Mouse (Mus musculus) erythroblast, adult 5-6 weeks (primary cell): Measurements from ENCODE around the gene Mmel1. TPM values are rescaled to one million over a fixed set of nuclear protein-coding genes. Genes with fewer than 3 reads are reported as not detected.

Experiments
- ATAC-seq: replicated peaks from 2 replicates; pipeline ENCODE4 v1.8.0; 2016; ENCODE audit warnings: moderate number of reproducible peaks, mild to moderate bottlenecking, moderate TSS enrichment, inconsistent platforms; ENCODE audit not compliant: poor library complexity, low FRiP score, severe bottlenecking
- total RNA-seq, 2 experiments: library from RNA; stranded (forward) in 1 of 2; stranded (reverse) in 1 of 2; fragments of 150-400 nt in 1 of 2; fragments of 200-764, 138-1000 nt in 1 of 2; gene quantifications; 2 replicates each; pipeline versions ENCODE4 v1.2.3 to v1.2.4; 2015 to 2017; ENCODE audit warnings: low replicate concordance in 2 of 2

Mmel1 gene
- total RNA-seq, 2 experiments from 2014 or later = 4.0 to 9.9 TPM

GRCm38 (mm10) chr4:154898506-154899446 is 29.4 kb downstream of the Mmel1 start, which contains the start of gene Fam213b:
Fam213b (minus strand) TSS chr4:154899135.
- ATAC-seq = peak; percentile 82

DNA sequence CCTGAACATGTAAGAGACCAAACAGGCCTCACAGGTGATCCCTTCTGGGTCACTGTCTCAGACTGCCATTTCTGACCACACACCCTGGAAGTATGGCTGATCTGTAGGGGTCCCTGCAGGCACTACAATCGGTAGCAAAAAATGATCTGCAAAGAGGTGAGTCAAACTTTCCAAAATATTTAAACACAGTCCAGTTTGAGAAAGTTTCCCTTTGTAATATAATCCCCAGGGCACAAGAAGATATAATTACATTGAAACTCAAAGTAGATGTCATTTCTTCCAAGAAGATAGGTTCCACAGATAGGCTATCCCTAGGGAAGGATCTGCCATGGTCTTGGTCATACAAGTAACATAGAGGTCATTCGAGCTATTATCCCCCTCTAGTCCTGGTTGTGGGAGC is 33.0 kb downstream of the Mmel1 start:
- no peak for ATAC-seq

DNA sequence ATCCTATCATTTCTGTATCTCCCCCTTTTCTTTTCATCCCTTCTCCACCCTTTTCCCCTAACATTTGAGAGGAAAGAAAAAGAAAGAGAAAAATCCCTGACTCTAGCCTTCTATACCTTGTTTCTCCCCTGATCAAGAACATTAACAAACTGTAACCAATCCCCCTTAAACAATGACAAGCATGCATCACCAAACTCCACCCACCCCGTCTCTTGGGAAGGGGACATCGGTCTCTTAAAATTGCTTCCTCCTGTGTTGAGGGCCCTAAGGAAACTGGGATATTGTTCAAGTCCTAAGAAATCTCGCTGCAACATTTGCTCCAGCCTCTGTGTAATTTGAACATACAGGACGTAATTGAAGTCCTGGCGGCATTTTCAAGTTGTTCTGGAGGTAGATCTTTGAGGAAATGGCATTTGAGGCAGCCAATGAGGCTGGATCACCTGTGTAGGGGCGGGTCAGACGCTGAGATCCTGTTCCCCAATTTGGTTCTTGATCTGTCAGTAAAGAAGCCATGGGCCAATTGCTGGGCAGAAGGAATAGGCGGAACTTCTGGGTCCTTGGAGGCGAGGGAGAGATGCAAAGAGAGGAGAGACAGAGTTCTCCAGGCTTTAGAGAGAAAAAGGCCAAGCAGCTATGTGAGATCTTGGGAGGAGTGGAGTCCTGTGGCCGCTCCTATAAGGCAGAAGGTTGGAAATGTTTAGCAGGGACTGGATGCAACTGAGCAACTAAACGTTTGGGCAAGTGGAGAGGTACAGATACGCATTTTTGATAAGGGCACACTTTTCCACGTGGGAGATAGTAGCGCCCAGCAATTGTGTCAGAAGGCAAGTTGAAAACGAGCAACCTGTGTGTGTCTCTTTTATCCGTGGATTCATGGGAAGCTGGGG is 35.0 kb downstream of the Mmel1 start:
- peak; percentile 86 for ATAC-seq

- ATAC-seq = peak; percentile 63
These were observed 38.4 kb downstream of the Mmel1 start for GRCm38 (mm10) chr4:154907833-154908232.

DNA sequence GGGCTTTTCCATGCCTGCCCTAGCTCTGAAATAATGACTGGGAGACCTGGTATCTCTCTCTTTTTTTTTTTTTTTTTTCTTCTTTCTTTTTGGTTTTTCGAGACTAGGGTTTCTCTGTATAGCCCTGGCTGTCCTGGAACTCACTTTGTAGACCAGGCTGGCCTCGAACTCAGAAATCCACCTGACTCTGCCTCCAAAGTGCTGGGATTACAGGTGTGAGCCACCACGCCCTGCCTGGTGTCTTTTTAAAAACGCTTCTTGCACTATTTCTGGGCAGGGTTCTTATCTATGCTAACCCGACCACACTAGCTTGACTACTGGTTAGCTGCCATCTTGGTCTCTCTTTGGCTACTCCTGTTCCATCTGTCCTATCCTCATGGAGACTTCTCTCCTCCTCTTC is 39.1 kb downstream of the Mmel1 start:
- no peak for ATAC-seq

DNA sequence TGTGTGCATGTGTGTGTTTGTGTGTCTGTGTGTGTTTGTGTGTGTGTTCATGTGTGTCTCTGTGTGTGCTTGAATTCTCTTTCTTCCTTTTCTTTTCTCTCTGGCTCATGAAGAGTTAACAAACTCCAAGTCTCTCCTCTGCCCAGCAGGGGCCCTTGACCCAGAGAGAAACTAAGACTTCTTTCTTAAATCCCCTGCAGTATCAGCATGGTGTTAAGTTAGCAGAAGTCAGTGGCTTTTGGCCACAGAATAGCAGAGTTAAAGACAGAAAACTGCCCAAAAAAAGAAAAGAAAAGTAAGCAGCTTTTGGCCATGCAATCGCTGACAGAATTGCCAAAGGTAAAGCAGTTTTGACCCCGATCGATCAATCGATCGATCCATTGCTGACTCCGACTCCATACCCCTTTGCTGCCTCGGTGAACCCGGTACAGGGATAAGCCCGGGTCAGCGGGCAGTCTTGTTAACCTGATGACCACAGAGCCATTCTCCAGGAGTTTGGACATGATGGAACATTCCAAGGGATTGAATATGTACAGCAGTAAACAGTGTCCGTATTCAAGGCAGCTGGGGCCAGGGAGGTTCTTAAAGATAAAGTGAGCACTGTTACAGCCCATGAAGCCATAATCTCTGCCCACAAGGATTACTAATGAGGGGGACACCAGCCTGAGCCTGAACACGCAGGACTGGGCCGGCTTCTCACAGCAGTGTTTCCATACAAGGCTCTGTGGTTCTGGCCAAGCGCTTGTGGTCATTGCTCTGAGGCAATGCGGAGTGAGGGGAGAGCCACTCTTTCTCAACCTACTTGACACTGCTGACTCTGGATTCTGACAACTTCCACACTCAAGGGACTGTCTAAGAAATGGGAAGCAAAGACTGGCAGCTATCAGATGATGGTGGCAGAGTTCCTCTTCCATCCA is 41.5 kb downstream of the Mmel1 start:
- ATAC-seq = peak; percentile 46

DNA sequence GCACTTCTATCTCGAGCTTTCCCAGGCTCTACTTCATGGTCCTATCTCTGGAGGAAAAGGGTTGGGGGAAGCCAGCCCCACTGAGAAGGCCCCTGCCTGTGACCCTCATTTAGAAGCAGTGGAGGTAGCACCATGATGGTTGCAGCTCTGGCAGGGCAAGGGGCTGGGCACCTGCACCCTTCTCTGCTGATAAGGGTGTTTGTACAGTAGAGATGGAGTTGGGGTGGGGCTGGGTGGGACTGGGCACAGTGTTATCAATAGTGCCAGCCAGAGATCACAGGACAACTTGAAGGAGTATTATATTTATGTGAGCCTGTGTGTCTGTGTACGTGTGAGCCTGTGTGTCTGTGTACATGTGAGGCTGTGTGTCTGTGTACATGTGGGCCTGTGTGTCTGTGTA is 42.3 kb downstream of the Mmel1 start:
- ATAC-seq = peak; percentile 76

DNA sequence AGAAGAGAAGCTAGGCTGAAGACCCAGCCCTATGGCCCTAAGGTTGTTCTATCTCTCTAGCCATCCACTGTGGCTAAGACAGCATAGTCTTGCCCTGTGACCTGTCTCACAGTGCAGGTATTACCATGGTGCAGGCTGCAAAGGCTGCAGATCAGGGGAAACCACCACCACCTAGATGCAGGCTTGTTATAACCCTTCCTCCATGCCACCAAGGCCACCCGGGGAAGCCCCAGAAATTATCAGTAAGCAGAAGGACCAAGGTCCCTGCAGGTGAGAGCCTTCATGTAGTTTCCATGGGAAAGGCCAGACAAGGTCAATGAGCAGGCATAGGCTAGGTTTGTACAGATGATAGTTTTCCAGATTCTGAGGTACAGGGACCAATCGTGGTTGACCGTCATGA is 44.5 kb downstream of the Mmel1 start:
- no peak for ATAC-seq

- no peak for ATAC-seq
These were observed 44.9 kb downstream of the Mmel1 start for GRCm38 (mm10) chr4:154914252-154914651.

GRCm38 (mm10) chr4:154914707-154915106 is 45.3 kb downstream of the Mmel1 start:
- no peak for ATAC-seq

DNA sequence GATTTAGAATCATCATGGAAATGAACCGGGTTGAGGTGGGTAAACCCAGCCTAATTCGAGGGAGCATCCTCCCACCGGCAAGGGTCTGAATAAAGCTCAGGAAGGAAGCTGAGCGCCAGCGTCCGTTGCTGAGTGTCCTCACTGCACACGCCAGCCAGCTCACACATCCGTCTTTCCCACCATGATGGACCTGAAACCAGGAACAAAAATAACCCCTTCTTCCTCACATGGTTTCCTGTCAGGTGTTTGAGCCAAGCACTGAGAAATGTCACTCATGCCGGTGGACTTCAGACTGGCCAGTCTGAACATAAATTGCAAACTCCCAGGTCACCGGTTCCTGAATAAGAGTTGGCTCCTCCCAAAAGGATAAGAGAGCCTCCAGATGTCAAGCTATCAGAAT is 45.9 kb downstream of the Mmel1 start:
- no peak for ATAC-seq

DNA sequence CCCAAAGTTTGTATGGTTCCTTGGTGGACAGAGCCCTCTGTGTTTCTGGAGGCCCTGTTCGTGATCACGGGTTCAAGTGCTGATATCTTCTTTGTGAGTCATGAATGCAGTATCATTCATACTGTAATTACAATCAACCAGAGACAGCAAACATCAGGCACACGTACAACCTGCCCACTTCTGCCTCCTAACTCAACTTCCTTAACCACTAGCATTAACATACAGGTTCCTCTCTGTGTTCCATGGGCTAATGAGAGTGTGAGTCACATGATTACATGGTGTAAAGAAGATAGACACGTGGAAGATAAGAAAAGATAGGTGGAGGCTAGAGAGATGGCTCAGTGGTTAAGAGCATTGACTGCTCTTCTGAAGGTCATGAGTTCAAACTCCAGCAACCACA is 47.3 kb downstream of the Mmel1 start:
- no peak for ATAC-seq

DNA sequence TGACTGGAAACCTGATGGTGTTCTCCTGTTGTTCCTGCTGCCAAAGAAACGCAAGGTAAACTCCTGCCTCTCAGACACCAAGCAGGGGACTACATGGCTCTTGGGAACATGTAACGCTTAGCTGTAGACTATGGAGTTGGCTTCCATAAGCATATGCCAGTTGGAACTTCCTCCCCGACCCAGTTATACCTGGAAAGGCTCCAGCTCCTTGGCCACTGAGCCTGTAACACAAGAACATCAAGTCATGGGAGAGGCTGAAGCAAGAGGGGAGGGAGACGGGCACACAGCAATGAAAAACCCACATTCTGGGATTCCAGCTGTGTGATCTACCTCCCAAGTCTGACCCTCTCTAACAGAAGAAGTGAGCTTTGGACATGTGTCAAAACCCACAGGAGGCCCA is 52.9 kb downstream of the Mmel1 start:
- ATAC-seq = no peak

DNA sequence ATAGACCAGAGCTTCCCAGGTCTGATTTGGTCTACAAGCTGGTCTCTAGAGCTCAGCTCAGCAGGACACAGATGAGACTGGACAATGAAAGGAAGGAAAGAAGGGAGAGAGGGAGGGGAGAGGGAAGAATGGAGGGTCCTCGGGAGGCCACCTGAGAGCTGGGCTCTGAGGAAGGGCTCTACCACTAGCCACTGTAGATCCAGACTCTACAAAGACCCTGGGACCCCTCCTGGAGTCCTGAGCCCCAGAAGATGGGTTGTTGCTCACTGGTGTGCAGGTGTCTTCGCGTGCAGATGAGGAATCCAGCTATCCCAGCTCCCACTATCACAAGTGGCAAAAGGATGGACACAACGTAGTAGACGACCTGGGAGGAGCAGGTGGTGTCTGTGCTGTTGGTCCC is 53.5 kb downstream of the Mmel1 start:
- ATAC-seq = no peak

DNA sequence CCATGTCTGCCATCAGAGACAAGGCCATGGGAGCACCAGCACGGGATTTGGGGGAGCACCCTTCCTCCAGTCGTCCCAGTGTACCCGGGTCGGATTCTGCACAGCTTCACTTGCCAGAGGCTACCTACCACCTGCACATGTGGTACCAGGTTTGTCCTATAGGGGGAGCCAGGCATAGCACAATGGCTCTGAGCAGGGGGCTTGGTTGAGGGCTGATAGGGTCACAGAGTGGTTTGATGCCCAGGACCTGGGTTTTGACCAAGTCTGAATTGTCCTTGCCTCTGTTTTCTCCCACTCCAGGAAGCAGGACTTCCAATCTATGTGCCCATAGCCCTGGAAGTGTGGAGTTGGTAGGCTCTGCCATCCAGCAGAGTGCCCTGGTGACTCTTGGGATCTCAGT is 56.0 kb downstream of the Mmel1 start:
- ATAC-seq = 0 out of 2 replicates have a peak, but pooled peaks have one; percentile 10

DNA sequence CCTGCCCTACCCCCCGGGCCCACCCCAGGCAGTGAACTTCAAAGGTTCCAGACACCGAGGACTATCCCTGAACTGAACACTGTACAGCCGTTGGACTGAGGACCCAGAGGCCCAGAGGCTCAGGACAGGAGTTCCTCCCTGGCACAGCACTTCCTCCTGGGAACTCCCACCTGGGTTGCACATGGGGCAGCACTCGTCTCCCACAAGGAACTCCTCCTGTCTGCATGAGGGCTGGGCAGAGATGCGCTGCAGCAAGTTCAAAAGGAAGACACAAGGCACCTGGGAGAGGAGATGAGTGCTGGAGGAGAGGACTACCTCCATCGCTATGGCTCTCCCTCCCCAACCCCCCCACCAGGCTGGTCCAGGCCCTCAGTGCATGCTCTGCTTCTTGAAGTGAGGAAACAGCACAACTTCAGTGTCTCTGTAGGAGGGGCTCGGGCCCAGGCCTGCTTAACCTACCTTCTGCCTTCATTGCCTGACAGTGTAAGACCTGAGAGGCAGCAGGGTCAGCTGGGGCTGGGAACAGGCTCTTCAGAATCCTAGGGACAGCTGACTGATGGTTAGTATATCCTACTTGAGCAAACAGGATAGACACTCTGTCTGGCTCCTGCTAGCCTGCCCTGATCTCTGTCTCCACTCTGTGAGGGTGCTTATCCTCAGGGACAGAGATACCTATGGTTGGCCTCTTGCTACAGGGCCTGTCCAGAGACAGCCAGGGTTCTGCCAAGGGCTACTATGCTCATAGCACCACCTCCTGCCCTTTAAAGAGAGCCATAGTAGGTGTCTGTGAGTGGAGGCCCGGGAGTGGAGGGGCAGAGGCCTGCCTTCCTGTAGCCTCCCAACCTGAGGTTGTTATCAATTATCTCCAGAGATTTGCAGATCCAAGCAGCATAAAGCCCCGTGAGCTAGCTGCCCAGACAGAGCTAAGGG is 57.8 kb downstream of the Mmel1 start:
- peak; percentile 20 for ATAC-seq

- ATAC-seq = peak; percentile 67
These were observed 58.5 kb downstream of the Mmel1 start for GRCm38 (mm10) chr4:154927899-154928337.

DNA sequence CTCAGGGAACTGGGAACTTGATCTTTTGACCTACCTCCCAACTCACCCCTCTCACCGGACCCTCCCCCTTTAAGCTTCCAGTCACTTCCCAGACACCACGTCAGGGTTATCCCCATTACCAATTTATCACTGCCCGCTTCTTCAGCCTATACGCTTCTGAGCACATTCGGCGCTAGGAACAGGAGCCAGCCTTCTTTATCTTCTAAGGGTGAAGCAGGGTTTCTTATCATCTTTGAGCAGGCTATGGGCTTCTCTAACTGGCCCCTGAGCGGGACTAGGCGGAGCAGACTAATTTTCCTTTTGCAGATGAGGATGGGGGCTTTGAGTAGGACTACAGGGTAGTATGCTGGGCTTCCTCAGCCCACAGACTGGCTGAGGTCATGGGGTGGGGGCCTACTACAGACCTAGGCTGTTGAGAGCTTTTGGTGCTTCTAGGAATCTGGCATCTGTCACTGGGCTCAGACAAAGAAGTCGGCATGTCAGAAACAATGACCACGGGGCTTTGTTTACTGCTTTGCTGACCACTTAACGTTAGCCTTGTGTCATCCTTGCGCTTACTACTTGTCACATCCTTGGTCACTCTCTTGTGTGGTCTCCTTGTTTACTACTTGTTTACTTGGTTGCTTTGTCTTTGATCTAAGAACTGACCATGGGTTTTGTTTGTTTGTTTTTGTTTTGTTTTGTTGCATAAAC is 59.2 kb downstream of the Mmel1 start, which contains the start of gene Tnfrsf14:
Gene Tnfrsf14, minus strand, starts transcription at position 169 of the 693 bp plus-strand sequence.
- ATAC-seq = peak; percentile 74
